Mouse (Mus musculus) MN1 (cell line): ENCODE data around the gene Gm45337.
A peak's percentile ranks its signal among the peaks of the same experiment; 100 is the strongest.
"Not testable (repeated sequence)": the region's sequence is repeated elsewhere in the genome, so short reads cannot be mapped to it uniquely, and the experiment has no call there.

Experiments used
- DNase-seq: peaks from one replicate; pipeline ENCODE4 v3.0.0-alpha.2; 2016; ENCODE audit warnings: low spot score

Gm45337 gene

GRCm38 (mm10) chr7:142144507-142144906 lies at the start of gene Gm45337:
Gene Gm45337 (minus strand): TSS chr7:142144607.
- no peak for DNase-seq

DNA sequence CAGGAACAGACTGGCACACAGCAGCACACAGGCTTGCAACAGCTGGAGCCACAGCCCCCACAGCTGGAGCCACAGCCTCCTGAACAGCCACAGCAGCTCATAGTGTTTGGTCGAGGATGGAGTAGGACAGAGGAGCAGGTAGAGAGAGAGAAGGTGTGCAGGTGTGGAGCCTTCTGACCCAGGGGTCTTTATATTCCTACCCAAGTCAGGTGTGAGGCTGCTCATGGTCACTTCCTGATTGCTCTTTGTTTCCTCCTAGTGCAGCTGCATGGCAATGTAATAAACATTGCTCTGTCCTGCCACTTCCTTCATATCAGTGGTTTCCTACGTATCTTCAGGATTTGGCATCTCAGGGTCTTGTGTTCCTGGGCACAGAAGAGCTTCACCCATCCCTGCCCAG lies 45.9 kb upstream of the Gm45337 start, which contains the start of gene Gm10153:
Gm10153 (minus strand) TSS at position 101 of the 400 bp plus-strand sequence.
- no peak for DNase-seq

DNA sequence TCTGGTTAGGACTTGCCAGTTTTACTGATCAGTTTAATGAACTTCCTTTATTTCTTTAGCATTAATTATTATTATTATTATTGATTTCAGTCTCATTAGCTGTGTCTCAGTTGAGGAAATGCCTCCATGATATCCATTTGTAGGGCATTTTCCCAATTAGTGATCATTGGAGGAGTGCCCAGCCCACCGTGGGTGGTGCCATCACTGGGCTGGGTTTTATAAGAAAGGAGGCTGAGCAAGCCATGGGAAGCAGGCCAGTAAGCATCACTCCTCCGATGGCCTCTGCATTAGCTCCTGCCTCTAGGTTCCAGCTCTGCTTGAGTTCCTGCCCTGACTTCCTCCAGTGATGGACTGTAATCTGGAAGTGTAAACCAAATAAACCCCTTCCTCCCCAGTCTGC lies 43.7 kb upstream of the Gm45337 start:
- no peak for DNase-seq

GRCm38 (mm10) chr7:142181021-142181420 lies 36.6 kb upstream of the Gm45337 start:
- no peak for DNase-seq

GRCm38 (mm10) chr7:142178685-142179084 lies 34.3 kb upstream of the Gm45337 start:
- DNase-seq: no peak

DNA sequence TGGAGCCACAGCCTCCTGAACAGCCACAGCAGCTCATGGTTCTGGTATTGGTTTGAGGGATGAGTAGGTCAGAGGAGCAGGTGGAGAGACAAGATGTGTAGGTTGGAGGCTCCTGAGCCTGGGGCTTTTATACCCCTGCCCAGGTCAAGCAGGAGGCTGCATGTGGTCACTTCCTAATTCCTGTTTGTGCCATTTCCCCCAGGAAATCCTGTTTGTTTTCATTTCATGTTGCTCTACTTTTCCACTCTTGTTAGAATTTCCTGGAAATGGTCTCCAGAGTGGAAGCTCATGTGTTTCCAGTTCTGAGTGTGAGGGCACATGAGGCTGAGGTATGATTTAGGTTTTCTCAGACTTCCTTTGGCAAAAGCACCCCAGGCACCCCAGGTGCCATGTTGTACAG lies 31.5 kb upstream of the Gm45337 start, which contains the start of gene Krtap5-2:
Krtap5-2 (minus strand) TSS at position 101 of the 400 bp plus-strand sequence.
- DNase-seq: not testable (repeated sequence)

- DNase-seq: peak; percentile 58
Measured at GRCm38 (mm10) chr7:142169836-142170235, 25.4 kb upstream of the Gm45337 start.

- DNase-seq: not testable (repeated sequence)
Measured at GRCm38 (mm10) chr7:142165639-142166038, 21.2 kb upstream of the Gm45337 start, which contains the start of gene Gm4553. Gene Gm4553 (minus strand): TSS chr7:142165739.

DNA sequence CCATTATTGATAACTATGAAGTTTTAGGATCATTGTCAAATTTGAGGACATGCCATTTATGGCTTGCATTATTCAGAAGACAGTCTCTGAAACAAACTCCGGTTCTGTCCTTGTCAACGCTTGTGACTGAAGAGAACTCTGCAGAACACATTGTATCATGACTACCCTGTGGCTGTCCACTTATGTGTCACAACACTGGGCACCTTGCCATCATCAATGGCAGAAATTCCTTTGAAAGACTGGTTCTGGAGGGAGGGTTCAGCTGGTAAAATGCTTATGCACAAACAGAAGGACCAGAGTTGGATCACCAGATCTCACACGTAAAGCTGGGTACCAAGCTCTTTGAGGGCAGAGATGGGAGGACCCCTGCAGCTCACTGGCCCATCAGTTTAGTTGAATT lies 15.0 kb upstream of the Gm45337 start:
- DNase-seq: no peak

GRCm38 (mm10) chr7:142157013-142157412 lies 12.6 kb upstream of the Gm45337 start, which contains the start of gene Gm29735:
Gene Gm29735 (minus strand): TSS chr7:142157113.
- DNase-seq: not testable (repeated sequence)

- no peak for DNase-seq
Measured at GRCm38 (mm10) chr7:142155308-142155707, 10.9 kb upstream of the Gm45337 start.

DNA sequence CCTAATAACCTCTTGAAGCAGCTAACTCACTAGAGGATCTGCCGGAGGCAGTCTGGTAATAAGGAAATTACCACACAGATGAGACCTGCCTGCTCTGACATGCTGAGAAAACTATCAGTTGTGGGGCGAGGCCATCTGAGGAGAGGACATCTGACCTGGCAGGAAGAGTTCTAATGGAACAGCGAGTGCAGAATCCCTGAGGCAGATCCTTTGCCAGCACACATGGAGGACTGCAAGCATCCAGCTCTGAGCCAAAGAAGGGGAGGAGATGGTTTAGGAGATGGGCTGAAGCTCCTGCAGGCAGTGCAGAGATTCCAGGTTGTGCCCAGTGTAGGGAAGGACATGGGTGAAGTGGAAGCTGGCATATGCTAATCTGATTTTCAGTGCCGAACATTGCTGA lies 7.8 kb upstream of the Gm45337 start:
- no peak for DNase-seq

- no peak for DNase-seq
Measured at GRCm38 (mm10) chr7:142148633-142149032, 4.2 kb upstream of the Gm45337 start.

DNA sequence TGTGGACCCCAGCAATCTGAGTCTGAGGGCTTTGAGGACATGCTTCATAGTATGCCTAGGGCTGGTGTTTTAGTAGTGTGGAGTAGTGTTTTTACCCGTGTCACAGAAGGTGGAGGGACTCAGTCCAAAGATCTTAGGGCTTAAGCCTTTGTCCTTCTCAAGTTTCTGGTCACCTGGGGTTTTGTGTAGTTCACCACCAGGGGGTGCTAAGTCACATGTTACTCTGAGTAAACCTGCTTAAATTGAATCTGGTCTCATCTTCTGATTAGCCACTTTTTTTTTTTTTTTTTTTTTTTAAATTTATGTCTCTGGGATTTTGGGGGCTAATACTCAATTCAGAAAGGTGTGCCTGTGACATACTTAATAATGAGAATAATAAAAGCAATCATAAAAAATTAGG lies 1.6 kb upstream of the Gm45337 start:
- DNase-seq: peak; percentile 59

- DNase-seq: no peak
Measured at GRCm38 (mm10) chr7:142145413-142145940, 1.1 kb upstream of the Gm45337 start.

DNA sequence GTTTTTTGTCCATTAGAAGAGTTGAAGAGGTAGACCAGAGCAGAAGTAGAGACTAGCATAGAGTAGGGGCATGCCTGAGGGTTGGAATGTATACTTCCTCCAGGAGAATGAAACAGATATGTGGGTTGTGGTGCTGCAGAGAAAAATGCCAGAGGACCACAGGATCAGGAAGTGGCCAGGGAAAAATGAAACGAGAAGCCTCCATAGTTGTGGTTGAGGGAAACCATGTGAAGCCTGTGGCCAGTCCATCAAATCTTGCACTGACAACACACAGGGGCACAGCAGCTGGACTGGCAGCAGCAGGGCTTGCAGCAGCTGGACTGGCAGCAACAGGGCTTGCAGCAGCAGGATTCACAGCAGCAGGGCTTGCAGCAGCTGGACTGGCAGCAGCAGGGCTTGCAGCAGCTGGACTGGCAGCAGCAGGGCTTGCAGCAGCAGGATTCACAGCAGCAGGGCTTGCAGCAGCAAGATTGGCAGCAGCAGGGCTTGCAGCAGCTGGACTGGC lies 849 bp downstream of the Gm45337 start:
- not testable (repeated sequence) for DNase-seq

DNA sequence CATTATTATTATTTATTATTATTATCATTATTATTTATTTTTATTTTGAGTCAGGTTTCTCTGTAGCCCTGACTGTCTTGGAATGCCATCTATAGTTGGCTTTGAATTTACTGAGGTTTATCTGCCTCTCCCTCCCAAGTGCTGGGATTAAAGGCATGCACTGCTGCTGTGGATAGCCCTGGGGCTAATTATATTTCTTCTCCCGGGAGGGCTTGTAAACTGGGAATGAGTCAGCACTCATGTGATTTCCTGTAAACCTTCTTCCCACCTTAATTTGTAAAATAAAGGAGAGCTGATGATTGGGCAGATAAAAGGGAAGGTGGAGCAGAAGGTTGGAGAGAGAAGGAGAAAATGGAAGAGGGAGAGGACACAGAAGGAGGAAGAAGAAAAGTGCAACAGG lies 3.7 kb downstream of the Gm45337 start:
- DNase-seq: peak; percentile 16

- DNase-seq: not testable (repeated sequence)
Measured at GRCm38 (mm10) chr7:142135934-142136333, 8.5 kb downstream of the Gm45337 start, which contains the start of gene Gm39115. Gene Gm39115 (minus strand): TSS chr7:142136034.

DNA sequence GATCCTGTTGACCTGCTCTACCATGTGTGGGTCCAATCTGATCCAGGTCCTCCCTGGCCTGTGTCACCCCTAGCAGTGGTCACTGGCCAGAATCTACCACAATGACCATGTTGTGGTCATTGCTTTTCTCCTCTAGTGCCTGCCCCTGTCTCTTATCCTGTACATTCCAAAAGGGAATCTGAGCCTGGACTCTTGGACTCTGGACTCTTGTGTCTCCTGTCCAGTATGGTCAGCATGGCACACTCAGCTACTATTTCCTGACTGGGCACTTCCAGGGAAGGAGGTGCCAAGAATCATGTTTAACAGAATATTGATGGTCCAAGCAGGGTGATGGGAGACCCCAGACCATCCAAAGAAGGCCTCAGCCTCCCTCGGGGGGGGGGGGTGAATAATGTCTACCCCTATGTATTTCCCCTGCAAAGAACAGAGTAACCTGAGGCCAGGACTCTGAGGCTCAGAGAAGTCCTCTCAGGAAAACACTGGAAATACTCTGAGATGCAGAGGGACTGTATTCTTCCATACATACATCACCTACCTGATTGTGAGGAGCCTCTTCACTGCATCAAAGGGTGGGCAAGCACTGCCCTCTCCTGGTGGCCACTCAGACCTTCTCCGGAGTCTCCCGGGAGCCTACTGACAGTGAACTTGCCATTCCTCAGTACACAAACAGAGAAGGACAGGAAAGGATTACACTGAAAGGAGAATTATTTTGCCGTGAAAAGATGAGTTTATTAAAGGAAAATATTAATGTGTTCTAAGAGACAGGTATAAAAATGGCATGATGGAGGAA lies 10.0 kb downstream of the Gm45337 start:
- DNase-seq: peak; percentile 45

- DNase-seq: no peak
Measured at GRCm38 (mm10) chr7:142128843-142129242, 15.6 kb downstream of the Gm45337 start.

GRCm38 (mm10) chr7:142120629-142121028 lies 23.8 kb downstream of the Gm45337 start, which contains the start of gene Gm45618:
Gene Gm45618 (minus strand): TSS chr7:142120729.
- DNase-seq: not testable (repeated sequence)

DNA sequence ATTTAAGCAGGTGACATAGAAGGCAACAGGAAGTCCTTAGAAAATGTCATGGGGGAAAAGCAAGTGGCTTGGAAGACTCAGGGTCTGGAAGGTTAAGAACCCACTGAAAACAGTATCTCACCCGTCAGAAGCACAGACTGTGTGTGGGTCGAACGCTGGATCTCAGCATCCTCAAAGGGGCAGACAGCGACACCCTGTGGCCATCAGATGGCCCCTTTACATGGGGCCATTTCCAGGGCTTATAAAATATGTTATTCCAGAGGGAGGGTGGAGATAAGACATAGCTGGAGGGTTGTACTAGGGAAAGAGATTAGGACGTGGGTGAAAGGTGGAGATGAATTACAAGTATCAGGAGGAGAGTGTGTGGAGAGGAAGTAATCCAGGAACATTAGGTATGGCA lies 24.8 kb downstream of the Gm45337 start:
- no peak for DNase-seq

DNA sequence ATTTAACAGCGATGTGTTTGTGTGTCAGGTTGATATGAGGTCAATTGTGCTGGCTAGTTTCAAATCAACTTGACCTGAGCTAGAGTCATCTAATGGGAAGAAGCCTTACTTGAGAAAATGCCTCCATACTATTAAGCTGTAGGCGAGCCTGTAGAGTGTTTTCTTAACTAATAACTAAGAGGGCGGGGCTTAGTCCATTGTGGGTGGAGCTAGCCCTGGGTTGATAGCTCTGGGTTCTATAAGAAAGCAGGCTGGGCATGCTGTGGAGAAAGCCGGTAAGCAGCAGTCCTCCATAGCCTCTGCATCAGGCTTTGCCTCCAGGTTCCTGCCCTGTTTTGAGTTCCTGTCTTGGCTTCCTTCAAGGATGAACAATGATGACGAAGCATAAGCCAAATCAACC lies 39.7 kb downstream of the Gm45337 start:
- DNase-seq: no peak
